In the genomic region with DNA sequence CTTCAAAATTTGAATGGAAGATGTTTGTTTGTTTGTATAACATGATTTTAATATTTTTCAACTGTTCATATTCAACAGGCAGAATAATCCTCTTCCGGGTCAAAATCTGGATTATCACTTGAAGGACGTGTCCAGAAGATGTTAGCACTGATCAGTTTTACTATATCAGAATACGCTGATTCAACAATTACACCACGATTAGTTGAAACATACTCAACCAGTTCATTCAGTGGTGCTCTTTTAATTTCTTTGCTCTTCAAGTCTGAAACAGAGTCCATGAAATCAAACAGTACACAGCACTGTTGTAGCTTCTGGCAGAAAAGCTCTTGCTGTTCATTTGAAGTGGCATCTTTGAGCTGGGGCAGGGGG, we compare ENCODE assay signal across 7 mouse cellular contexts. TPM values are rescaled to one million over a fixed set of nuclear protein-coding genes. Genes with fewer than 3 reads are reported as not detected.
A peak's percentile ranks its signal among the peaks of the same experiment; 100 is the strongest.
DNase-seq lines count a peak whose midpoint lies in the region; ATAC-seq and TF ChIP-seq lines count a peak whose summit lies in the region.
"Not testable (repeated sequence)": the region's sequence is repeated elsewhere in the genome, so short reads cannot be mapped to it uniquely, and the experiment has no call there.

No protein-coding gene starts in this region.

- not testable (repeated sequence) for H3K9me3 ChIP-seq in embryonic facial prominence, embryonic 10.5 days; forebrain, embryonic 15.5 days; heart, postnatal 0 days (replicated peaks; ENCODE audit: control insufficient read depth, low read length); intestine, postnatal 0 days (ENCODE audit: control insufficient read depth); limb, embryonic 14.5 days (ENCODE audit: control insufficient read depth, low read length); lung, embryonic 16.5 days (ENCODE audit: control insufficient read depth, low read length); neural tube, embryonic 12.5 days

- 75% methylated on average over 4 of the region's 4 CpGs for WGBS in embryonic facial prominence, embryonic 10.5 days
- WGBS in forebrain, embryonic 15.5 days: 62% methylated on average over 4 of the region's 4 CpGs
- 68% methylated on average over 4 of the region's 4 CpGs for WGBS in heart, postnatal 0 days
- 67% methylated on average over 4 of the region's 4 CpGs for WGBS in intestine, postnatal 0 days
- 73% methylated on average over 4 of the region's 4 CpGs for WGBS in limb, embryonic 14.5 days
- WGBS in lung, embryonic 16.5 days: 55% methylated on average over 4 of the region's 4 CpGs
- WGBS in neural tube, embryonic 12.5 days: 80% methylated on average over 4 of the region's 4 CpGs

- not testable (repeated sequence) for H3K36me3 ChIP-seq in embryonic facial prominence, embryonic 10.5 days (replicated peaks); forebrain, embryonic 15.5 days; heart, postnatal 0 days (replicated peaks; ENCODE audit: control insufficient read depth, insufficient read depth, low read length); intestine, postnatal 0 days (ENCODE audit: control insufficient read depth, insufficient read depth); limb, embryonic 14.5 days (ENCODE audit: control insufficient read depth, insufficient read depth, low read length); lung, embryonic 16.5 days (ENCODE audit: control insufficient read depth, insufficient read depth, low read length); neural tube, embryonic 12.5 days

- H3K9ac ChIP-seq in forebrain, embryonic 15.5 days (replicated peaks): peak overlapping the region; percentile 67
- H3K9ac ChIP-seq in heart, postnatal 0 days (replicated peaks; ENCODE audit: low read depth, low read length): peak overlapping the region; percentile 53
- H3K9ac ChIP-seq in intestine, postnatal 0 days (ENCODE audit: low read depth, low read length): peak overlapping the region; percentile 46
- H3K9ac ChIP-seq in limb, embryonic 14.5 days (ENCODE audit: low read depth, low read length, severe bottlenecking): peak overlapping the region; percentile 73
- peak overlapping the region; percentile 70 for H3K9ac ChIP-seq in lung, embryonic 16.5 days (ENCODE audit: low read length)
- peak overlapping the region; percentile 71 for H3K9ac ChIP-seq in neural tube, embryonic 12.5 days

- not testable (repeated sequence) for TF ChIP-seq POLR2A in limb, embryonic 14.5 days (IDR thresholded peaks at IDR 0.05; ENCODE audit: borderline replicate concordance, extremely low read depth, insufficient read depth, insufficient read length)

- not testable (repeated sequence) for ATAC-seq in forebrain, embryonic 15.5 days (replicated peaks); heart, postnatal 0 days (ENCODE audit: insufficient read depth, low read depth); intestine, postnatal 0 days; limb, embryonic 14.5 days (ENCODE audit: low FRiP score, low read depth); lung, embryonic 16.5 days (ENCODE audit: low read depth); neural tube, embryonic 12.5 days (ENCODE audit: low FRiP score, low read depth)

- H3K27me3 ChIP-seq in embryonic facial prominence, embryonic 10.5 days (replicated peaks; ENCODE audit: low read depth, poor library complexity, severe bottlenecking): peaks cover 32% of the 10 kb centered on the region
- H3K27me3 ChIP-seq in forebrain, embryonic 15.5 days; heart, postnatal 0 days (ENCODE audit: control insufficient read depth, insufficient read depth, low read length); intestine, postnatal 0 days (replicated peaks; ENCODE audit: control insufficient read depth, insufficient read depth, low read length); lung, embryonic 16.5 days (ENCODE audit: control insufficient read depth, insufficient read depth, low read depth, low read length); neural tube, embryonic 12.5 days (replicated peaks): not testable (repeated sequence)
- H3K27me3 ChIP-seq in limb, embryonic 14.5 days (ENCODE audit: control insufficient read depth, insufficient read depth, low read length): peaks cover 18% of the 10 kb centered on the region; the same call in 1 of the 2 replicates

- H3K27ac ChIP-seq in embryonic facial prominence, embryonic 10.5 days (replicated peaks); forebrain, embryonic 15.5 days (replicated peaks); intestine, postnatal 0 days (ENCODE audit: low read depth, low read length); limb, embryonic 14.5 days (replicated peaks; ENCODE audit: low read depth, low read length); lung, embryonic 16.5 days (ENCODE audit: low read length); neural tube, embryonic 12.5 days: not testable (repeated sequence)
- peak overlapping the region; percentile 76 for H3K27ac ChIP-seq in heart, postnatal 0 days (ENCODE audit: low read depth)

- not testable (repeated sequence) for TF ChIP-seq CTCF in heart, postnatal 0 days (IDR thresholded peaks at IDR 0.05; ENCODE audit: low read depth); intestine, postnatal 0 days (IDR thresholded peaks at IDR 0.05; ENCODE audit: low read depth)

- not testable (repeated sequence) for DNase-seq in embryonic facial prominence, embryonic 10.5 days (ENCODE audit: low spot score); heart, postnatal 0 days (ENCODE audit: low spot score); limb, embryonic 14.5 days (ENCODE audit: low spot score)

- not testable (repeated sequence) for TF ChIP-seq EP300 in heart, postnatal 0 days (IDR thresholded peaks at IDR 0.05; ENCODE audit: low read depth)

- peak overlapping the region; percentile 78 for H3K4me3 ChIP-seq in embryonic facial prominence, embryonic 10.5 days
- peak overlapping the region; percentile 71 for H3K4me3 ChIP-seq in forebrain, embryonic 15.5 days
- peak overlapping the region; percentile 54 for H3K4me3 ChIP-seq in heart, postnatal 0 days (ENCODE audit: low read depth, low read length)
- peak overlapping the region; percentile 56 for H3K4me3 ChIP-seq in intestine, postnatal 0 days (ENCODE audit: low read depth, low read length)
- H3K4me3 ChIP-seq in limb, embryonic 14.5 days (replicated peaks; ENCODE audit: low read length): peak overlapping the region; percentile 54
- peak overlapping the region; percentile 62 for H3K4me3 ChIP-seq in lung, embryonic 16.5 days (ENCODE audit: low read length)
- peak overlapping the region; percentile 66 for H3K4me3 ChIP-seq in neural tube, embryonic 12.5 days

- H3K4me1 ChIP-seq in embryonic facial prominence, embryonic 10.5 days: peaks cover 13% of the 10 kb centered on the region; the same call in 1 of the 2 replicates
- not testable (repeated sequence) for H3K4me1 ChIP-seq in forebrain, embryonic 15.5 days; heart, postnatal 0 days (ENCODE audit: control insufficient read depth, insufficient read depth); intestine, postnatal 0 days (replicated peaks; ENCODE audit: control insufficient read depth, insufficient read depth, low read length); limb, embryonic 14.5 days (ENCODE audit: control insufficient read depth, insufficient read depth, low read length); lung, embryonic 16.5 days (replicated peaks; ENCODE audit: control insufficient read depth, insufficient read depth, low read length); neural tube, embryonic 12.5 days

- peak overlapping the region; percentile 97 for H3K4me2 ChIP-seq in forebrain, embryonic 15.5 days (replicated peaks)
- H3K4me2 ChIP-seq in heart, postnatal 0 days (ENCODE audit: low read depth, low read length): peak overlapping the region; percentile 78
- peak overlapping the region; percentile 95 for H3K4me2 ChIP-seq in intestine, postnatal 0 days (replicated peaks; ENCODE audit: low read depth)
- H3K4me2 ChIP-seq in limb, embryonic 14.5 days (replicated peaks; ENCODE audit: low read depth, low read length, severe bottlenecking): peak overlapping the region; percentile 98
- H3K4me2 ChIP-seq in lung, embryonic 16.5 days (ENCODE audit: low read depth, low read length): peak overlapping the region; percentile 98
- peak overlapping the region; percentile 98 for H3K4me2 ChIP-seq in neural tube, embryonic 12.5 days (replicated peaks)

RNA-seq across cellular contexts. Expression of gene Psme4, which starts 17.1 kb away (rescaled TPM):
- 28.5 and 29.5 TPM in 2 replicates for polyA plus RNA-seq in embryonic facial prominence, embryonic 10.5 days (2016; fragmentation: Nextera tagmentation; extraction: Ambion mirVana)
- polyA plus RNA-seq in forebrain, embryonic 15.5 days (2015; fragmentation: Nextera tagmentation; extraction: Ambion mirVana): 17.8 and 20.4 TPM in 2 replicates
- 43.2 and 59.8 TPM in 2 replicates for total RNA-seq in heart, postnatal 0 days (2014; rRNA removed; ENCODE audit: low replicate concordance)
- 10.6 and 12.0 TPM in 2 replicates for polyA plus RNA-seq in heart, postnatal 0 days (2015; fragmentation: Nextera tagmentation; extraction: Ambion mirVana)
- polyA plus RNA-seq in intestine, postnatal 0 days (2015; fragmentation: Nextera tagmentation; extraction: Ambion mirVana): 13.5 and 13.8 TPM in 2 replicates
- polyA plus RNA-seq in limb, embryonic 14.5 days (2012; rRNA removed): 43.7 and 46.1 TPM in 2 replicates
- 28.6 and 31.3 TPM in 2 replicates for polyA plus RNA-seq in limb, embryonic 14.5 days (2014; fragmentation: Nextera tagmentation; extraction: Ambion mirVana)
- polyA plus RNA-seq in lung, embryonic 16.5 days (2015; fragmentation: Nextera tagmentation; extraction: Ambion mirVana): 14.7 and 14.9 TPM in 2 replicates
- 30.8 and 31.2 TPM in 2 replicates for polyA plus RNA-seq in neural tube, embryonic 12.5 days (2016; fragmentation: Nextera tagmentation; extraction: Ambion mirVana)
